Mouse (Mus musculus) olfactory bulb, adult 2 months (tissue): ENCODE measurements around the gene Shtn1. TPM values are rescaled to one million over a fixed set of nuclear protein-coding genes. Genes with fewer than 3 reads are reported as not detected.

Source experiments
- H3K27ac ChIP-seq: fragments of 200-500 bp; 2 replicates; pipeline ENCODE4 v1.5.1; 2012; ENCODE audit warnings: low read depth, low read length; ENCODE audit not compliant: insufficient read depth
- H3K4me1 ChIP-seq: fragments of 200-500 bp; 2 replicates; pipeline ENCODE4 v1.6.1; 2012; ENCODE audit warnings: low read length; ENCODE audit not compliant: control insufficient read depth, insufficient read depth
- H3K4me3 ChIP-seq: fragments of 200-500 bp; 2 replicates; pipeline ENCODE4 v1.5.1; 2012; ENCODE audit warnings: mild to moderate bottlenecking, low read depth, low read length, moderate library complexity; ENCODE audit not compliant: insufficient read depth
- CTCF ChIP-seq: fragments of 200-500 bp; IDR thresholded peaks from 2 replicates; pipeline ENCODE4 v1.5.1; 2012; ENCODE audit warnings: low read depth, mild to moderate bottlenecking, low read length, moderate library complexity; ENCODE audit not compliant: insufficient read depth
- POLR2A ChIP-seq: fragments of 200-500 bp; IDR thresholded peaks from 2 replicates; pipeline ENCODE4 v1.6.1; 2012; ENCODE audit warnings: mild to moderate bottlenecking, low read depth, low read length, moderate library complexity; ENCODE audit not compliant: insufficient read depth
- WGBS: fragments of 180-500 bp; shearing (Covaris S2); methylation state at CpG from one replicate; pipeline ENCODE4 v1.1.7; 2018; 5-methylcytosine and 5-hydroxymethylcytosine counted together
- polyA plus RNA-seq: library from polyadenylated mRNA; stranded (reverse); fragments of >200 nt; gene quantifications from 2 replicates; pipeline ENCODE4 v1.2.4, GENCODE M21; 2012; ENCODE audit warnings: low replicate concordance; ENCODE audit not compliant: missing spikeins, insufficient read depth, insufficient read length

Shtn1 gene
- polyA plus RNA-seq, 1 experiment = not detected

GRCm38 (mm10) chr19:59057366-59057765, 18.5 kb downstream of the Shtn1 start:
- no peak for TF ChIP-seq CTCF
- TF ChIP-seq POLR2A = no peak
- WGBS = 83% methylated on average over 5 of the region's 5 CpGs
- H3K27ac ChIP-seq = no peak overlapping the region
- no peak overlapping the region for H3K4me3 ChIP-seq
- H3K4me1 ChIP-seq = peaks cover 2% of the 10 kb centered on the region; the same call in 1 of the 2 replicates

GRCm38 (mm10) chr19:59054632-59054951, 21.3 kb downstream of the Shtn1 start:
- peaks cover 2% of the 10 kb centered on the region; the same call in 1 of the 2 replicates for H3K4me1 ChIP-seq
- H3K4me3 ChIP-seq = no peak overlapping the region
- H3K27ac ChIP-seq = no peak overlapping the region
- TF ChIP-seq POLR2A (no peak), CTCF (no peak)
- 82% methylated on average over 6 of the region's 6 CpGs for WGBS

- H3K4me3 ChIP-seq = no peak overlapping the region
- H3K4me1 ChIP-seq = peaks cover 2% of the 10 kb centered on the region; the same call in 1 of the 2 replicates
- TF ChIP-seq CTCF (no peak), POLR2A (no peak)
- WGBS = 73% methylated on average over 6 of the region's 6 CpGs
- H3K27ac ChIP-seq = no peak overlapping the region
Observed at GRCm38 (mm10) chr19:59053931-59054631, 21.8 kb downstream of the Shtn1 start.

- peaks cover 2% of the 10 kb centered on the region; the same call in 1 of the 2 replicates for H3K4me1 ChIP-seq
- H3K4me3 ChIP-seq = no peak overlapping the region
- WGBS = 50% methylated on average over 9 of the region's 9 CpGs
- peak overlapping the region; percentile 51; the same call in 1 of the 2 replicates for H3K27ac ChIP-seq
- TF ChIP-seq CTCF = no peak
- no peak for TF ChIP-seq POLR2A
Observed at GRCm38 (mm10) chr19:59052783-59053490, 23.0 kb downstream of the Shtn1 start.

GRCm38 (mm10) chr19:59052053-59052452, 23.8 kb downstream of the Shtn1 start:
- H3K27ac ChIP-seq = no peak overlapping the region; the same call in 1 of the 2 replicates
- TF ChIP-seq CTCF = no peak
- no peak for TF ChIP-seq POLR2A
- H3K4me3 ChIP-seq = no peak overlapping the region
- H3K4me1 ChIP-seq = peaks cover 2% of the 10 kb centered on the region; the same call in 1 of the 2 replicates
- 70% methylated on average over 4 of the region's 4 CpGs for WGBS

- H3K4me3 ChIP-seq = no peak overlapping the region
- TF ChIP-seq POLR2A (no peak), CTCF (no peak)
- 91% methylated on average over 9 of the region's 9 CpGs for WGBS
- H3K4me1 ChIP-seq = peaks cover 2% of the 10 kb centered on the region; the same call in 1 of the 2 replicates
- no peak overlapping the region; the same call in 1 of the 2 replicates for H3K27ac ChIP-seq
Observed at GRCm38 (mm10) chr19:59051622-59052021, 24.3 kb downstream of the Shtn1 start.

- no peak overlapping the region for H3K4me3 ChIP-seq
- no peak overlapping the region for H3K27ac ChIP-seq
- WGBS = 94% methylated on average over 6 of the region's 6 CpGs
- TF ChIP-seq POLR2A (no peak), CTCF (no peak)
- peaks cover 2% of the 10 kb centered on the region; the same call in 1 of the 2 replicates for H3K4me1 ChIP-seq
Observed at GRCm38 (mm10) chr19:59048852-59049251, 27.0 kb downstream of the Shtn1 start.

GRCm38 (mm10) chr19:59047511-59047910, 28.4 kb downstream of the Shtn1 start:
- TF ChIP-seq POLR2A (no peak), CTCF (no peak)
- 78% methylated on average over 5 of the region's 5 CpGs for WGBS
- Histone ChIP-seq H3K27ac (no peak overlapping the region), H3K4me3 (no peak overlapping the region), H3K4me1 (peaks cover under 1% of the 10 kb centered on the region; the same call in 1 of the 2 replicates)

GRCm38 (mm10) chr19:59041086-59041485, 34.8 kb downstream of the Shtn1 start:
- no peak for TF ChIP-seq CTCF
- TF ChIP-seq POLR2A = no peak
- WGBS = 96% methylated on average over 3 of the region's 3 CpGs
- Histone ChIP-seq H3K27ac (no peak overlapping the region), H3K4me1 (no peaks in the 10 kb centered on the region), H3K4me3 (no peak overlapping the region)
